Mouse (Mus musculus) CH12.LX (cell line): ENCODE data around the gene Ahnak.

Source experiments
- BHLHE40 ChIP-seq: IDR thresholded peaks from 2 replicates; pipeline ENCODE4 v1.6.1; 2011; ENCODE audit warnings: mild to moderate bottlenecking, low read depth, low read length, improper control_type of control experiment
- CTCF ChIP-seq, 2 experiments: IDR thresholded peaks in 1 of 2; conservative IDR thresholded peaks in 1 of 2; 2 replicates each; pipeline ENCODE4 v1.5.1; 2011 to 2012; ENCODE audit warnings: low read depth in 2 of 2, low read length in 2 of 2, improper control_type of control experiment in 1 of 2, inconsistent platforms in 1 of 2, mild to moderate bottlenecking in 1 of 2, moderate library complexity in 1 of 2
- ELF1 ChIP-seq: IDR thresholded peaks from 2 replicates; pipeline ENCODE4 v1.6.1; 2014; ENCODE audit warnings: low read depth, mild to moderate bottlenecking, inconsistent platforms, low read length, improper control_type of control experiment
- EP300 ChIP-seq: IDR thresholded peaks from 2 replicates; pipeline ENCODE4 v1.6.1; 2011; ENCODE audit warnings: low read length, improper control_type of control experiment
- GABPA ChIP-seq: IDR thresholded peaks from 2 replicates; pipeline ENCODE4 v1.6.1; 2012; ENCODE audit warnings: low read depth, low read length, improper control_type of control experiment, inconsistent platforms; ENCODE audit not compliant: insufficient replicate concordance
- JUN ChIP-seq: IDR thresholded peaks from 2 replicates; pipeline ENCODE4 v1.6.1; 2011; ENCODE audit warnings: low read depth, mild to moderate bottlenecking, low read length, improper control_type of control experiment, moderate library complexity; ENCODE audit not compliant: insufficient read depth
- KAT2A ChIP-seq: IDR thresholded peaks from 2 replicates; pipeline ENCODE4 v1.6.1; 2012; ENCODE audit warnings: low read length, improper control_type of control experiment, inconsistent platforms; ENCODE audit not compliant: insufficient replicate concordance
- MAZ ChIP-seq: IDR thresholded peaks from 2 replicates; pipeline ENCODE4 v1.6.1; 2012; ENCODE audit warnings: low read depth, mild to moderate bottlenecking, inconsistent platforms, low read length, improper control_type of control experiment, moderate library complexity
- PAX5 ChIP-seq: IDR thresholded peaks from 2 replicates; pipeline ENCODE4 v1.6.1; 2012; ENCODE audit warnings: low read length, inconsistent platforms, mixed read lengths
- POLR2A ChIP-seq: IDR thresholded peaks from 2 replicates; pipeline ENCODE4 v1.6.1; 2011; ENCODE audit warnings: low read depth, mild to moderate bottlenecking, improper control_type of control experiment, low read length
- POLR2AphosphoS2 ChIP-seq: IDR thresholded peaks from 2 replicates; pipeline ENCODE4 v1.6.1; 2011; ENCODE audit warnings: low read depth, low read length, improper control_type of control experiment
- SIN3A ChIP-seq: IDR thresholded peaks from 2 replicates; pipeline ENCODE4 v1.6.1; 2012; ENCODE audit warnings: low read length, improper control_type of control experiment, inconsistent platforms
- ZMIZ1 ChIP-seq: IDR thresholded peaks from 2 replicates; pipeline ENCODE4 v1.6.1; 2012; ENCODE audit warnings: low read depth, mild to moderate bottlenecking, inconsistent platforms, low read length, improper control_type of control experiment

DNA sequence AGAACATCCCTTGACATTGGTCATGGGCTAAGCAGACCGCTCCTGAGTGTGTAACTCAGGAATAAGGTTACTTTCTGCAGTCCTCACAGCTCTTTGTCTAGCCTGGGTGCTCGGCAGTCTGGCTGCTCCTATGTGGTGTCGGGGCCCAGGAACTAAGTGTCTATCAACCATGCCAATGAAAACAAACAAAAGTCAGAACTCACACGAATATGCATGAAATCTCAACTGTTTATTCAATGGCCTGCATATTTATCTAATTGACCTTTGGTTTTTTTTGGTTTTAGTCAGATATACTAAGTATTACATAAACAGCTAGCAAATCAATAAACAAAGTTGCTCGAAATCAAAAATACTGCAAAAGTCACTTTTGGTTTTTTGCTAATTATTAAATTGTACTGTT, 106.0 kb downstream of the Ahnak start:
- TF ChIP-seq ELF1 (no peak), KAT2A (no peak), GABPA (no peak), EP300 (no peak), JUN (no peak), CTCF (conservative IDR thresholded peaks at IDR 0.05 in 1 of 2, IDR thresholded peaks at IDR 0.05 in 1 of 2; ENCODE audit: low read depth in 2 of 2, low read length in 2 of 2) (no peak), PAX5 (no peak), ZMIZ1 (no peak), POLR2A (no peak), BHLHE40 (no peak), POLR2AphosphoS2 (no peak), MAZ (no peak), SIN3A (no peak)
